Mouse (Mus musculus) Patski (cell line): ENCODE measurements around the gene Klf12. TPM values are rescaled to one million over a fixed set of nuclear protein-coding genes. Genes with fewer than 3 reads are reported as not detected.
A peak's percentile ranks its signal among the peaks of the same experiment; 100 is the strongest.

Experiments
- ATAC-seq: fragments of 100-300 bp; one replicate; pipeline ENCODE4 v1.8.0; 2021
- CTCF ChIA-PET: fragments of 350-600 bp; sonication (Branson Sonifier 250); formaldehyde crosslinking; loops from one replicate; lab custom pipeline; 2022; ENCODE audit warnings: inconsistent platforms; lab: Charles Lee
- POLR2A ChIA-PET: fragments of 350-600 bp; sonication (Branson Sonifier 250); formaldehyde crosslinking; loops from one replicate; lab custom pipeline; 2022; ENCODE audit warnings: antibody characterized with exemption, inconsistent platforms; lab: Charles Lee
- DNase-seq: peaks from one replicate; pipeline ENCODE4 v3.0.0-alpha.2; 2011; ENCODE audit warnings: low read depth, low spot score
- H3K27me3 ChIP-seq: fragments of 371-371 bp; one replicate; pipeline ENCODE4 v1.5.1; 2021
- CTCF ChIP-seq: fragments of 100-300 bp; IDR thresholded peaks from one replicate; pipeline ENCODE4 v1.5.1; 2021
- in situ Hi-C: fragments of 300-500 bp; cut with MboI; formaldehyde crosslinking; loops from 3 replicates; pipeline ENCODE4 v1.11.1; 2018; ENCODE audit warnings: low pct_unique_long_range_greater_than_20kb, mixed read lengths
- polyA plus RNA-seq: library from polyadenylated mRNA; unstranded; gene quantifications from one replicate; pipeline ENCODE4 v1.2.3, GENCODE M21; 2021

Klf12 gene
- polyA plus RNA-seq, 1 experiment from 2014 or later, result 1.9 TPM

GRCm38 (mm10) chr14:100097208-100098189 lies 187.0 kb downstream of the Klf12 start:
- TF ChIP-seq CTCF, result no peak
- POLR2A ChIA-PET, result no interaction called here
- no peak for DNase-seq
- in situ Hi-C loops, result loop anchor here (10.0 kb wide), 1 partner anchor 173 kb away; no protein-coding TSS in a partner anchor
- H3K27me3 ChIP-seq, result no peaks in the 10 kb centered on the region
- no peak for ATAC-seq
- CTCF ChIA-PET, result no interaction called here

DNA sequence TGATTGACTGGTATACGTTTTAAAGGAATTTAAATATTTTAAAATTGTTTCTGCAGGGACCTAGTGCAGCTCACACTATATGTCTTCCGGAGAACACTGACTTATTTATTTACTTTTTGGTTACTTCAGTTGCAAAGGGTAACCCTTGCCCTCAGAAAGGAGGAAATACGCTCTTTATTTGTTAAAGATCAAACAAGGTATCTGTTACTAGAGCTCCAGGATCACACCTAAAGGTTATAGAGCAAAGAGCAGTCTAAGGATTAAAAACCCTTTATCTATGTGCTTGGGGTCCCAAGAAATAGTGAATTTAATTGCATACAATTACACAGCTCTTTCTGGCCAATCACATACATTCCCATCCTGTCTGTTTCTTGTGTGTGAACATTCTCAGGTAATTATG lies 188.7 kb downstream of the Klf12 start:
- POLR2A ChIA-PET, result no interaction called here
- in situ Hi-C loops, result loop anchor here (10.0 kb wide), 1 partner anchor 171 kb away; no protein-coding TSS in a partner anchor
- TF ChIP-seq CTCF, result no peak
- DNase-seq (no peak), ATAC-seq (no peak)
- H3K27me3 ChIP-seq, result no peaks in the 10 kb centered on the region
- CTCF ChIA-PET, result interaction anchor here (1.2 to 1.6 kb wide), 3 partner anchors 10 to 12 kb away, joined by 3 read pairs; no protein-coding TSS in a partner anchor

DNA sequence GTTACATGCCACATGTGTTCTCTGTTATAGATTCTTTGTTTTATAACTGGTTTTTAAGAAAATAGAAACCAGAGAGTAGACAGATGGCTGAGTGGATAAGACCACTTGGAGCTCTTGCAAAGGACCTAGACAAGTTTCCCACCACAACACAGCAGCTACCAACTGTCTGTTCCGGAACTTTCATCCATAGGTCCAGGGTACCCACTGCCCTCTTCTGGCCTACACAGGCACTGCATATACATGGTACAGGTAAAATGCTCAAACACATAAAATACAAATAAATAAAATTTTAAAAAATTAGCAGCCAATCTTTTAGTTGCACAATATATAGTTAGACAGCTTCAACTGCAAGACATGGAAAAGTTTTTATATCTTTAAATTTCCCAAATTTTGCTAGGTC lies 194.0 kb downstream of the Klf12 start:
- POLR2A ChIA-PET, result no interaction called here
- ATAC-seq (no peak), DNase-seq (no peak)
- in situ Hi-C loops, result loop anchor here (10.0 kb wide), 1 partner anchor 166 kb away; no protein-coding TSS in a partner anchor
- TF ChIP-seq CTCF, result peak; percentile 58
- no peaks in the 10 kb centered on the region for H3K27me3 ChIP-seq
- CTCF ChIA-PET, result interaction anchor here (1.0 to 1.6 kb wide), 5 partner anchors 13 to 74 kb away, joined by 3 to 5 read pairs (median 3); no protein-coding TSS in a partner anchor

- CTCF ChIA-PET, result no interaction called here
- POLR2A ChIA-PET, result no interaction called here
- no peak for TF ChIP-seq CTCF
- DNase-seq (no peak), ATAC-seq (no peak)
- H3K27me3 ChIP-seq, result peaks cover 8% of the 10 kb centered on the region
- in situ Hi-C loops, result no loop called here
Measured at GRCm38 (mm10) chr14:100079620-100080019, 204.9 kb downstream of the Klf12 start.

GRCm38 (mm10) chr14:100072431-100073195 lies 211.9 kb downstream of the Klf12 start:
- no peak for TF ChIP-seq CTCF
- ATAC-seq (no peak), DNase-seq (no peak)
- POLR2A ChIA-PET, result no interaction called here
- H3K27me3 ChIP-seq, result no peaks in the 10 kb centered on the region
- CTCF ChIA-PET, result interaction anchor here (0.6 kb wide), 1 partner anchor 410 kb away, joined by 4 read pairs; no protein-coding TSS in a partner anchor
- in situ Hi-C loops, result no loop called here

DNA sequence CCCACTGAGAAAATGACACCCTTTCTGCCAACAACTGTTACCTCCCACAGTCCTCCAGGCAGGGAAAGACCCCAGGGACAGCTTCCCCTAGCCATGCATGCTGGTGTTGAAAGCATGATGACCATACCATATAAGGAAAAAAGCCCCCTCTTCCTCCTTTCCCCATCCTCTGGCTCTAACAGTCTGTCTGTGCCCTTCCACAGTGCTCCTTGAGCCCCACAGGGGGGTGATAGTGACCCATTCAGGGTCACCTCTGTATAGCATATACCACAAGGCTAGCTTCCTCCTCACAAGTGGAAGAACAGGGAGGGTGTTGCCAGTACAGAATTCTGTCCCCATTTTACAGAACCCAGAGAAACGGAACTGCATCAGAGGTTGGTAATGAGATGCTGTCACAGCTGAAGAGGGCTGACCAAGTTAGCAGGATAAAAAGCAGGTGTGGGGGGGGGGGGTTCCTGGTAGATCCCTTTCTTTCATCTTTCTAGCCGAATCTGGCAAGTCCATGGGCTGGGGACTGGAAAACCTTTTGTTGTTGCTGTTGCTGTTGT lies 214.9 kb downstream of the Klf12 start:
- POLR2A ChIA-PET, result interaction anchor here (0.6 kb wide), 1 partner anchor 820 kb away, joined by 3 read pairs; no protein-coding TSS in a partner anchor
- TF ChIP-seq CTCF, result no peak
- ATAC-seq (no peak), DNase-seq (no peak)
- CTCF ChIA-PET, result interaction anchor here (1.1 kb wide), 1 partner anchor 17 kb away, joined by 3 read pairs; no protein-coding TSS in a partner anchor
- H3K27me3 ChIP-seq, result no peaks in the 10 kb centered on the region
- in situ Hi-C loops, result no loop called here

- DNase-seq (no peak), ATAC-seq (no peak)
- CTCF ChIA-PET, result no interaction called here
- TF ChIP-seq CTCF, result no peak
- no peaks in the 10 kb centered on the region for H3K27me3 ChIP-seq
- in situ Hi-C loops, result no loop called here
- POLR2A ChIA-PET, result no interaction called here
Measured at GRCm38 (mm10) chr14:100068715-100069114, 215.8 kb downstream of the Klf12 start.

- POLR2A ChIA-PET, result no interaction called here
- TF ChIP-seq CTCF, result no peak
- no peaks in the 10 kb centered on the region for H3K27me3 ChIP-seq
- in situ Hi-C loops, result no loop called here
- DNase-seq (no peak), ATAC-seq (no peak)
- CTCF ChIA-PET, result no interaction called here
Measured at GRCm38 (mm10) chr14:100062516-100062915, 222.0 kb downstream of the Klf12 start.

- no peak for TF ChIP-seq CTCF
- no peak for DNase-seq
- peaks cover 3% of the 10 kb centered on the region for H3K27me3 ChIP-seq
- CTCF ChIA-PET, result no interaction called here
- ATAC-seq, result no peak
- POLR2A ChIA-PET, result no interaction called here
- in situ Hi-C loops, result no loop called here
Measured at GRCm38 (mm10) chr14:100054150-100054549, 230.3 kb downstream of the Klf12 start.

GRCm38 (mm10) chr14:100053456-100053855 lies 231.0 kb downstream of the Klf12 start:
- no peak for DNase-seq
- ChIA-PET CTCF (interaction anchor here (0.9 kb wide), 1 partner anchor 16 kb away, joined by 3 read pairs; no protein-coding TSS in a partner anchor), POLR2A (no interaction called here)
- peaks cover 3% of the 10 kb centered on the region for H3K27me3 ChIP-seq
- no peak for TF ChIP-seq CTCF
- in situ Hi-C loops, result no loop called here
- ATAC-seq, result no peak
